Mouse (Mus musculus) induced T-regulatory cell, adult 2 months (primary cell): ENCODE measurements around the gene Phospho2.
"Not testable (repeated sequence)": the region's sequence is repeated elsewhere in the genome, so short reads cannot be mapped to it uniquely, and the experiment has no call there.

Experiments used
- DNase-seq: peaks from one replicate; pipeline ENCODE4 v3.0.0-alpha.2; 2012; ENCODE audit warnings: low read depth

Phospho2 gene

DNA sequence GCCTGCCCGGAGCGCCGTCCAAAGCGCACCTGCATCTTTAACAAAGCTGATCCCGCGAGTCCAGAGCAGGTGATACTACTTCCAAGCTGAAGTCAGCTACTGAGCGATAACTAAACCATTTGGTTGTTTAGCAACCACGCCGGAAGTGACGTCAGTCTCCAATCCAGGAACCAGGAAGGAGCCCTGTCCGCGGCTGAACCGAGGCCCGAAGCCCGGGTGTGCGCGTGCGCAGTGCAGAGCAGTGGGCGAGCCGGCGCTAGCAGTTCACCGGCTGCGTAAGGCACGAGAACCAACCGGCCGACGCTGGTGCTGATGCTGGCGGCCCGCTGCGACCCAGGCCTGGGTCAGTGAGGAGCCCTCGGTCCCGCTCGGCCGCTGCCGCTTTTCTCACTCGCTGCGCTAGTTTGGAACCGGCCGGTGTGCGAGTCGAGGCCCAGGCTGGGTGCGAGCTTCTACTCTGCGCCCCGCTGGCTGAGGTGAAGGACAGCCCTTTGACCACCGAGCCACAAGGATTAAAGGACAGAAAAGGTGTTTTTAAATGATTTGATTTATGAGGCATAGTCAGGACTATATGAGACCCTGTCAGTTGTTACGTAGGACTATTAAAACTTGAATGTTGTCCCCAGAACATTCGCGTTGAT is at the start of gene Phospho2, which contains the start of gene Ccdc173:
TSS of gene Phospho2 (plus strand) at position 195 of the 641 bp plus-strand sequence.
TSS of gene Ccdc173 (minus strand) at position 147 of the 641 bp plus-strand sequence.
- DNase-seq, result peak; percentile 99

- DNase-seq, result no peak
Measured at GRCm38 (mm10) chr2:69745091-69745490, 44.3 kb upstream of the Phospho2 start.

- no peak for DNase-seq
Measured at GRCm38 (mm10) chr2:69760980-69761379, 28.4 kb upstream of the Phospho2 start.

GRCm38 (mm10) chr2:69763340-69763739 is 26.1 kb upstream of the Phospho2 start:
- DNase-seq, result no peak

DNA sequence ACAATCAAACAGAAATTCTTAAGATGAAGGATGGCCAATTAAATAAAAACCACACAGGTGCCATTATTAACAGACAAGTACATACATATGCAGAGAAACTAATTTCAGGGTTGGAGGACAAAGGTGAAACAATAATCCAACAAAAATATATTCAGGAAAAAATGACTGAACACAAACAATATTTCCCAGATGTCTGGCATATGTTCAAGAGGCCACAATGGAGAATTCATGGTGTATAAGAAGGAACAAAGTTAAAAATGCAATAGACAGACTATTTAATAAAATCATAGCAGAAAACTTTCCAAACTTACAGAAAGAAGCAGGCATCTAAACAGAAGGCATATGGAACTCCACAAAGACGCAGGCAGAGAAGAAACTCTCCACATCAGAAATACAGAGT is 24.7 kb upstream of the Phospho2 start:
- DNase-seq, result no peak

DNA sequence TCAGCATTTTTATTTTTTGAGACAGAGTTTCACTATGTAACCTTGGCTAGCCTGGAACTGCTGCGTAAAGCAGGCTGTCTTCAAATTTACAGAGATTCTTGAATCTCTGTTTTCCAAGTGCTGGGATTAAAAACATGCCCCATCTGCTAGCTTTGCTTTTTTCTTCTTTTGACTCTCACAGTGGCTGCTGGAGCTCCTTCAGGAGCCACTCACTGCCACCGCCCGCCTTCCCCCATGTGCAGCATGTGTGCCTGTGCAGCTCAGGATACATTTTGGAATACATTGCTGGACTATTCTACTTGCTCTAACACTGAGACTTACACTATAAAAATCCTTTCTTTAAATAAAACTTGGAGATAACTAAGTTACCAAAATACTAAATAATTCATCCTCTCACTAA is 16.1 kb upstream of the Phospho2 start:
- no peak for DNase-seq

DNA sequence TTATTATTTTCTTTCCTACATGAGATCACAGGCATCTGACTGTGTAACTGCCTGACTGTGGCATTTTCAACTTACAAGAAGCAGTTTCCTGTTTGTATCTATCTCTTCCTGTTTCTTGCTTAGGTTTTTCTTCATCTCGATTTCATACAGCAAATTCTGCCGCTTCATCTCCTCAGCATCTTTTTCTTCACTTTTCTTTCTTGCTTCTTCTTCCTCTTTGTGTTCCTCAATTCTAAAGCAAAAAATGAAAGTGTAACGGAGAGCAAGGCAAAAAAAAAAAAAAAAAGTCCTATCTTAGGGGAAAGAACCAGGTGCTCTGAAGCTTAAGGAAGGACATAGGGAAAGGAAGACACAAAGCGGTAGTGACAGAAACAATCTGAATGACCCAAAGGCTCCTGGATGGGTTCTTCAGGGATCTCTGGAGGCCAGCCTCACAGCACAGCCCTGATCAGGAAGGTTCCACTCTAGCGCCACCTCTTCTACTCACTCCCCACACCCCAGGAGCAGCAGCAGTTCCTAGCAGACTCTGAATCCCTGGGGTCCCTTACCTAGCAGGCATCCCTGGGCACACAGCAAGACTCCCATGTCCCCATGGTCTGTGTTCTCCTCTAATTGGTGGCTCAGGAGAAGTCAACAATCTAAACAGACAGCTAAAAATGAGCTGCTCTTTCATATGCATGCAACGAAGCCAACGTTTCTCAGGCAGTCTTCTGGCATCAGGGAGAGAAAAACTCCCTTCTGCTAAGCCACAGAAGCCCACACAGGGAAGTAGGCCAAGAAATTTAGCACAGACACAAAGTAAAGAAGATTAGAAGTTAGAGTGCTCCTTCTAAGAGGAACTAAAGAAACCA is 11.2 kb upstream of the Phospho2 start:
- DNase-seq, result peak; percentile 74

DNA sequence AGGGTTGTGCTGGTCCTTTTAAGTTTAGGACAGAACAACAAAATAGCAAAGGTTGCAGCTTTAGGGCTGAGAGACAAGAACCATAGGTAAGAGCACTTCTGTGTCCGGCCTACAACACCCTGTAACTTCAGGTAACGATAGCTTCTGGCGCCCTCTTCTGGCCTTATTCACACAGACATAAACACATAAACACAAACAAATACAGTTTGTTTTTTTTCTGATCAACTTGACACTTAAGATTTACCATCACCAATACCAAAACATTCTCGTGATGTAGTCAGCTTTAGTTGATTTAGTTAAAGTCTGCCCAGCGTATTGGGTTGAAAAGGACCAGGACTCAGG is 10.6 kb upstream of the Phospho2 start:
- DNase-seq, result peak; percentile 93

- DNase-seq, result no peak
Measured at GRCm38 (mm10) chr2:69788974-69789373, 449 bp upstream of the Phospho2 start.

DNA sequence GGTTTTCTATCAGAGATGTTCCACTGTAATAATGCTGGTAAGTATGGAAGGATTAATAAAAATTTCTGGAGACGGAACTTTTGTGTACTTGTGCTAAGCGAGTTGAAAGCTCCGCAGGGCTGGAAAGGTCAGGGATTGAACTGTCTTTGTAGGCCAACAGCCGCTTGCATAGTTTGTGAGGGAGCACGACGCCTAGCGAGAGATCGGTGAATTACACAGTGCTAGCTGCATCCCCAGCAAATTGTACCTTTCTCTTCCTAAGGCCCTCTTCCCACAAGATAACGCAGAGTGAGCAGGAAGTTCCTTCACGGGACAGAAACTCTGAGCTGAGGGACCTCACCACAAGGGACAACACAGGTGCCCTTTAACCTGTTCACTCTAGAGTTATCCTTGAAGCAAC is 862 bp downstream of the Phospho2 start:
- DNase-seq, result peak; percentile 96

GRCm38 (mm10) chr2:69790722-69791121 is 1.3 kb downstream of the Phospho2 start:
- DNase-seq, result no peak

GRCm38 (mm10) chr2:69802911-69803312 is 13.5 kb downstream of the Phospho2 start:
- peak; percentile 86 for DNase-seq

DNA sequence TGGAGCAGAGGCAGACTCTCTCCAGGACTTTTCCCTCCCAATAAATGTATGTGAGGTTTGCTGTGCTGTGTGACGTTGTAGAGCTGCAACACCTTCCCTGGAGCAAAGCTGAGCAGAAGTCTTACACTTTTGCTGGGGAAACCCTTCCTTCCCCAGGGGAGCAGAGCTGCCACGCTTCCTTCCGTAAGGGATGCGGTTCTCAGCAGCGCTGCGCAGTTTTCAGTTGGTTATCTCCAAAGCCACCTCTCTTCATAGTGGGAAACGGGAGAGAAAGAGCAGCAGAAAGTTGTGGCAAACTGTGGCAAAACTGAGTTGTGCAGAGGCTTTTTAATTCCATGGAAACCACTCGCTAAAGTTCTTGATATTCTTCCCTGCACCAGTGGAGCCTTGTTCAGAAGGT is 14.3 kb downstream of the Phospho2 start:
- DNase-seq, result no peak

DNA sequence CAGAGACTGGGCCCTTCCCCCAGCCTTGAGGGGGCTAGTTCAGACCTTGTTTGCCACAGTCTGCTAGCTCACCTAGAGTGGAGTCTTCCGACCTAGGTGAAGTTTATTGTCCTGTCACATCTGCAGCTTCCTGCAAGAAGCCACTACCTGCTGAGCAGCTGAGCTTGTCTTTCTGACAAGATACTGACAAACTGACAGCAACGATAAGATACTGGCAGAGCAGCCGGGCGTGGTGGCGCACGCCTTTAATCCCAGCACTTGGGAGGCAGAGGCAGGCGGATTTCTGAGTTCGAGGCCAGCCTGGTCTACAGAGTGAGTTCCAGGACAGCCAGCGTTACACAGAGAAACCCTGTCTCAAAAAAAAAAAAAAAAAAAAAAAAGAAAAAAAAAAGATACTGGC is 15.2 kb downstream of the Phospho2 start:
- DNase-seq, result not testable (repeated sequence)

DNA sequence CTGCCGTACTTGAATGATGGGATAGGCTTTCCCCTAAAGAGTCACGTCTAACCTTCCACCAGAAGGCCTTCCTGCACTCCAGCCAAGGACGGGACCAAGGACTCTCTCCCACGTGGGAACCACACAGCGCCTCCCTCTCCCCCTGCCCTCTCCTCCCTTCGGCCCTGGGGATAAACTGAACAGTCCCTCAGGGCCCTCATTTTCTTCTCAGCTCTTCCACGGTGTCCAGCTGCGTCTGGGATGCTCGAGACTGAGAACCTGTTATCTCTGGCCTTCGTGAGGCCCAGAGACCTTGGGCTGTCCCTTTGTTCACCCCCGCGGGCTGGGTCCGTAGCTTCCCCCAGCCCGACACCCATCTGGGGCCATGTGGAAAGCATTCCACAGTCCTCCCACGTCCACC is 20.7 kb downstream of the Phospho2 start:
- no peak for DNase-seq

GRCm38 (mm10) chr2:69811349-69811748 is 21.9 kb downstream of the Phospho2 start:
- not testable (repeated sequence) for DNase-seq

GRCm38 (mm10) chr2:69816575-69816974 is 27.2 kb downstream of the Phospho2 start:
- DNase-seq, result no peak

DNA sequence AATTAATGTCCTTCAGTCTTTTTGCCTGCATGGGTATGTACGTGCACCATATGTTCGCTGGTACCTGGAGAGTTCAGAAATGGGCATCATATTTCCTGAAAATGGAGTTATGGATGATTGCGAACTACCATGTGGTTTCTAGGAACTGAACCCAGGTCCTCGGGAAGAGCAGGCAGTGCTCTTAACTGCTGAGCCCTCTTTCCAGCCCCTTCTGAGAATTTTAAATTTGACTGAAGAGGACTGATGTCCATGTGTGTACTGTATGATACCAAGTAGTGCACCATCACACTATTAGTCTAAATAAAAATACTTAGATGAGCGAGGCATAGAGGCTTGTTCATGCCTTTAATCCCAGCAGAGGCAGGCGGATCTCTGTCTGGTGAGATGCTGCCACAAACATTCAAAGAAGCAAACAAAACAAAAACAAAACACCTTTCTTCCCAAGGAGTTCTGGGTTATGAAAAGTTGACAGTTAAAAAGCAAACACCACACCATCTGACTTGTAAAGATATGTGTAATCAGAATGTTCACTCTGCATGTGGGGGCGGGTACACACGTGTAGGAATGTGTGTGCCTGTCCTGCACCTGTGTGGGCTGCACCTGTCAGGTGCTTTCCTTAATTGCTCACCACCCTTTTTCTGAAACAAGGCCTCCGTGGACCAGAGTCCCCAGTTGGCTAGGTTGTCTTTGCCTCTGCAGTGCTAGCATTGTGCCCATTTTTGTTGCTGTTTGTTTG is 29.1 kb downstream of the Phospho2 start:
- no peak for DNase-seq

GRCm38 (mm10) chr2:69820201-69820600 is 30.8 kb downstream of the Phospho2 start:
- DNase-seq, result no peak

GRCm38 (mm10) chr2:69821711-69822110 is 32.3 kb downstream of the Phospho2 start, which contains the start of gene Klhl23:
Gene Klhl23, plus strand, starts transcription at chr2:69821944.
- DNase-seq, result no peak

- DNase-seq, result peak; percentile 25
Measured at GRCm38 (mm10) chr2:69822361-69823128, 33.1 kb downstream of the Phospho2 start.
